Mouse (Mus musculus) CH12.LX (cell line): ENCODE measurements around the gene Spen. TPM values are rescaled to one million over a fixed set of nuclear protein-coding genes. Genes with fewer than 3 reads are reported as not detected.

Experiments used
- DNase-seq: peaks from one replicate; pipeline ENCODE4 v3.0.0-alpha.2; 2013; ENCODE audit errors: extremely low read depth
- H3K27ac ChIP-seq: 2 replicates; pipeline ENCODE4 v1.5.1; 2012; ENCODE audit warnings: low read depth, mild to moderate bottlenecking, control low read depth, moderate library complexity; ENCODE audit not compliant: insufficient read depth
- H3K27me3 ChIP-seq: replicated peaks from 2 replicates; pipeline ENCODE3; 2012; ENCODE audit warnings: inconsistent platforms
- H3K36me3 ChIP-seq, 2 experiments: replicated peaks in 1 of 2; 2 replicates each; pipeline versions ENCODE3 to v1.6.1; 2012; ENCODE audit warnings: inconsistent platforms in 1 of 2, low read length in 1 of 2, mild to moderate bottlenecking in 1 of 2, mixed read lengths in 1 of 2, moderate library complexity in 1 of 2; ENCODE audit not compliant: control insufficient read depth in 1 of 2, insufficient read depth in 1 of 2
- H3K4me1 ChIP-seq, 2 experiments: 2 replicates each; pipeline ENCODE4 v1.6.1; 2012; ENCODE audit warnings: inconsistent platforms in 1 of 2, moderate library complexity in 1 of 2; ENCODE audit not compliant: insufficient read depth in 2 of 2, control insufficient read depth in 1 of 2
- H3K4me2 ChIP-seq: 2 replicates; pipeline ENCODE4 v1.6.1; 2012; ENCODE audit warnings: low read depth, mild to moderate bottlenecking, control low read depth; ENCODE audit not compliant: poor library complexity, insufficient read depth, severe bottlenecking
- H3K4me3 ChIP-seq, 3 experiments: fragments of 150-350 bp in 1 of 3; sonication (generic) in 1 of 3; replicated peaks in 1 of 3; 2 replicates each; pipeline versions ENCODE3 to v1.5.1; 2011 to 2012; ENCODE audit warnings: low read depth in 2 of 3, low read length in 2 of 3, mild to moderate bottlenecking in 2 of 3, moderate library complexity in 2 of 3, control low read depth in 1 of 3, improper control_type of control experiment in 1 of 3, inconsistent platforms in 1 of 3, mixed read lengths in 1 of 3; ENCODE audit not compliant: poor library complexity in 1 of 3
- H3K79me2 ChIP-seq: replicated peaks from 2 replicates; pipeline ENCODE4 v1.6.1; 2012; ENCODE audit warnings: mild to moderate bottlenecking, moderate library complexity; ENCODE audit not compliant: control insufficient read depth, poor library complexity, insufficient read depth, severe bottlenecking; ENCODE audit errors: extremely low read depth
- H3K9ac ChIP-seq: 2 replicates; pipeline ENCODE4 v1.6.1; 2012; ENCODE audit warnings: low read depth, mild to moderate bottlenecking, control low read depth, moderate library complexity; ENCODE audit not compliant: insufficient read depth
- H3K9me3 ChIP-seq: replicated peaks from 2 replicates; pipeline ENCODE3; 2012; ENCODE audit warnings: low read length, inconsistent platforms, mixed read lengths
- CTCF ChIP-seq, 2 experiments: IDR thresholded peaks in 1 of 2; conservative IDR thresholded peaks in 1 of 2; 2 replicates each; pipeline ENCODE4 v1.5.1; 2011 to 2012; ENCODE audit warnings: low read depth in 2 of 2, low read length in 2 of 2, improper control_type of control experiment in 1 of 2, inconsistent platforms in 1 of 2, mild to moderate bottlenecking in 1 of 2, moderate library complexity in 1 of 2
- E2F4 ChIP-seq: IDR thresholded peaks from 2 replicates; pipeline ENCODE4 v1.6.1; 2011; ENCODE audit warnings: low read depth, low read length, improper control_type of control experiment; ENCODE audit not compliant: insufficient replicate concordance
- ELF1 ChIP-seq: IDR thresholded peaks from 2 replicates; pipeline ENCODE4 v1.6.1; 2014; ENCODE audit warnings: low read depth, mild to moderate bottlenecking, inconsistent platforms, low read length, improper control_type of control experiment
- EP300 ChIP-seq: IDR thresholded peaks from 2 replicates; pipeline ENCODE4 v1.6.1; 2011; ENCODE audit warnings: low read length, improper control_type of control experiment
- ETS1 ChIP-seq: conservative IDR thresholded peaks from 2 replicates; pipeline ENCODE4 v1.6.1; 2012; ENCODE audit warnings: low read depth, mild to moderate bottlenecking, inconsistent platforms, low read length, improper control_type of control experiment, moderate library complexity
- GABPA ChIP-seq: IDR thresholded peaks from 2 replicates; pipeline ENCODE4 v1.6.1; 2012; ENCODE audit warnings: low read depth, low read length, improper control_type of control experiment, inconsistent platforms; ENCODE audit not compliant: insufficient replicate concordance
- HCFC1 ChIP-seq: IDR thresholded peaks from 2 replicates; pipeline ENCODE4 v1.6.1; 2012; ENCODE audit warnings: low read depth, mild to moderate bottlenecking, inconsistent platforms, low read length, improper control_type of control experiment
- JUND ChIP-seq: conservative IDR thresholded peaks from 2 replicates; pipeline ENCODE4 v1.6.1; 2011; ENCODE audit warnings: low read depth, low read length, improper control_type of control experiment
- MEF2A ChIP-seq: IDR thresholded peaks from 2 replicates; pipeline ENCODE4 v1.6.1; 2014; ENCODE audit warnings: low read depth, mild to moderate bottlenecking, inconsistent platforms, low read length, improper control_type of control experiment, borderline replicate concordance
- MXI1 ChIP-seq: IDR thresholded peaks from 2 replicates; pipeline ENCODE4 v1.6.1; 2011; ENCODE audit warnings: mild to moderate bottlenecking, low read depth, low read length, improper control_type of control experiment
- NRF1 ChIP-seq: IDR thresholded peaks from 2 replicates; pipeline ENCODE4 v1.6.1; 2014; ENCODE audit warnings: low read depth, mild to moderate bottlenecking, inconsistent platforms, low read length, improper control_type of control experiment, moderate library complexity
- POLR2A ChIP-seq: IDR thresholded peaks from 2 replicates; pipeline ENCODE4 v1.6.1; 2011; ENCODE audit warnings: low read depth, mild to moderate bottlenecking, improper control_type of control experiment, low read length
- TBP ChIP-seq: conservative IDR thresholded peaks from 2 replicates; pipeline ENCODE4 v1.6.1; 2011; ENCODE audit warnings: low read depth, low read length, improper control_type of control experiment
- USF1 ChIP-seq: IDR thresholded peaks from 2 replicates; pipeline ENCODE4 v1.6.1; 2014; ENCODE audit warnings: low read depth, mild to moderate bottlenecking, inconsistent platforms, low read length, improper control_type of control experiment
- ZC3H11A ChIP-seq: IDR thresholded peaks from 2 replicates; pipeline ENCODE4 v1.6.1; 2012; ENCODE audit warnings: low read depth, mild to moderate bottlenecking, inconsistent platforms, low read length, improper control_type of control experiment
- dilution Hi-C: fragments of 300-500 bp; cut with MboI; formaldehyde crosslinking; loops from 2 replicates; pipeline ENCODE4 v1.14.3; 2020; ENCODE audit warnings: low sequenced_read_pairs; ENCODE audit not compliant: extremely low pct_unique_long_range_greater_than_20kb, extremely low pct_ligation_motif_present
- in situ Hi-C: fragments of 300-500 bp; cut with MboI; formaldehyde crosslinking; loops from 3 replicates; pipeline ENCODE4 v1.14.3; 2019; ENCODE audit warnings: low sequenced_read_pairs, low pct_ligation_motif_present, low pct_unique_long_range_greater_than_20kb, mixed read lengths
- polyA plus RNA-seq: library from polyadenylated mRNA; unstranded; fragments of >175 nt; gene quantifications from 2 replicates; pipeline ENCODE4 v1.2.1, GENCODE M21; 2012; ENCODE audit warnings: low read depth; ENCODE audit not compliant: insufficient read length
- total RNA-seq, 2 experiments: library from RNA; depleted of rRNA; stranded (reverse); fragments of 300-350 nt in 1 of 2; fragments of >200 nt in 1 of 2; gene quantifications; 2 replicates each; pipeline ENCODE4 v1.2.3; 2012 to 2014

The Spen gene
- total and polyA plus RNA-seq, 3 experiments = 4.0 to 21.6 (median 10.2) TPM

- Histone ChIP-seq H3K36me3 (peaks cover 3 to 32% of the 10 kb centered on the region in 2 experiments), H3K4me1 (peaks cover 0 to 8% of the 10 kb centered on the region in 2 experiments; a peak in 2 of 4 replicates), H3K4me3 (no peak overlapping the region), H3K4me2 (no peak overlapping the region), H3K9ac (no peak overlapping the region), H3K27me3 (no peaks in the 10 kb centered on the region), H3K79me2 (peaks cover 72% of the 10 kb centered on the region), H3K9me3 (no peaks in the 10 kb centered on the region), H3K27ac (no peak overlapping the region)
- dilution Hi-C loops (no loop called here), in situ Hi-C loops (no loop called here)
- DNase-seq = no peak
- TF ChIP-seq ELF1 (no peak), ETS1 (no peak), POLR2A (no peak), CTCF (conservative IDR thresholded peaks at IDR 0.05 in 1 of 2, IDR thresholded peaks at IDR 0.05 in 1 of 2; ENCODE audit: low read depth in 2 of 2, low read length in 2 of 2) (0 out of 4 replicates have a peak, but pooled peaks of 1 of the 2 experiments have one; percentile 3), GABPA (no peak)
Measured at GRCm38 (mm10) chr4:141528938-141529337, 9.5 kb downstream of the Spen start.

GRCm38 (mm10) chr4:141526936-141527650 lies 11.3 kb downstream of the Spen start:
- H3K4me3 ChIP-seq = no peak overlapping the region
- H3K27ac ChIP-seq = no peak overlapping the region
- peaks cover 7% of the 10 kb centered on the region in 2 experiments for H3K4me1 ChIP-seq
- H3K9ac ChIP-seq = no peak overlapping the region
- H3K27me3 ChIP-seq = no peaks in the 10 kb centered on the region
- H3K4me2 ChIP-seq = no peak overlapping the region
- no peak for TF ChIP-seq E2F4
- TF ChIP-seq HCFC1 = no peak
- TF ChIP-seq ELF1 = no peak
- no peak for TF ChIP-seq JUND
- no peak for TF ChIP-seq TBP
- no peak for TF ChIP-seq NRF1
- TF ChIP-seq MXI1 = no peak
- TF ChIP-seq MEF2A = no peak
- TF ChIP-seq USF1 = no peak
- no peak for TF ChIP-seq EP300
- no peak for TF ChIP-seq ZC3H11A
- H3K36me3 ChIP-seq = peaks cover 3 to 41% of the 10 kb centered on the region in 2 experiments
- no peak for DNase-seq
- peaks cover 62% of the 10 kb centered on the region for H3K79me2 ChIP-seq
- in situ Hi-C loops (no loop called here), dilution Hi-C loops (no loop called here)
- H3K9me3 ChIP-seq = no peaks in the 10 kb centered on the region
